Mouse (Mus musculus): ENCODE measurements around the gene Hikeshi.
A peak's percentile ranks its signal among the peaks of the same experiment; 100 is the strongest.

DNA sequence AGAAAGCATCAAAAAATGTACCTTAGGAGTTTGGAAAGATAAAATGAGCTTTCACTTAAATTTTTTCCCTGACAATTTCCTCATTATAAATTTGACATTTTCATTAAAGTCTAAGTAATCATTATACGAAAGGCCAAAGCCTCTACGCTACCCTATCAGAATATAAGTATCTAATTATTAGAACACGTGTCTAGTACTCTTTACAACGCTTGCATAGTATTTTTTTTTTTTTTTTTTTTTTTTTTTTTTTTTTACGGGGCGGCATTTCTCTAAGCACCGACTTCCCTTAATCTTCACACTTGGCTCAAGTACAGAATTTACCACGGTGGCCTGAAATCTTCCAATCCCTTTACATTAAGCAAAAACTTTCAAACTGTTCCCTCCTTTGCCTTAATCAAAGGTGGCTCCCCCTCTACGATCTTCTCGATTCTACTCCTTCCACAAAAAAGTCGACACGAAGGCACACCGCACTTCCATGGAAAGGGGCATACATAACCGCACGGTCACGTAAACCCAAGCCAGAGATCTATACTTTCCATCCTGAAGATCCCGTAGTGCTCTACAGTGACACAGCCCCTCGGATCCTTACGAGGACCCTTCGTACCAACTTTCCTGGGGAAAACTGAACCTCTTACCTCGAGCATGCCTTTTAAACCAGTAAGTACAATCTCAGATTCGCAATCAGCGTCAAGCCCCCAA is 38.6 kb upstream of the Hikeshi start:
- TF ChIP-seq CHD2 (IDR thresholded peaks at IDR 0.05; ENCODE audit: low read depth, low read length) (no peak), ZC3H11A (IDR thresholded peaks at IDR 0.05; ENCODE audit: borderline replicate concordance, low read depth, low read length) (no peak), MAFK (IDR thresholded peaks at IDR 0.05; ENCODE audit: insufficient read depth, low read depth, low read length) (no peak), HCFC1 (IDR thresholded peaks at IDR 0.05; ENCODE audit: borderline replicate concordance, insufficient read depth, low read length) (no peak), ZNF384 (IDR thresholded peaks at IDR 0.05; ENCODE audit: low read depth, low read length) (peak; percentile 92)

All from ES-E14 (cell line).